Mouse (Mus musculus) embryonic facial prominence, embryonic 11.5 days (tissue): ENCODE measurements at regions not wholly inside any gene's neighbourhood (a gene's known extent, or its start where the extent isn't known, plus 50 kb on each side); places are given as distances from the start of the nearest gene placed in this dataset.

Experiments used
- ATAC-seq: fragments of 200-750 bp; cut with Nextera tagmentation; replicated peaks from 2 replicates; pipeline ENCODE4 v1.8.0; 2017; ENCODE audit warnings: low read depth; ENCODE audit not compliant: insufficient number of reproducible peaks, low FRiP score, low TSS enrichment
- DNase-seq: peaks from one replicate; pipeline ENCODE4 v3.0.0-alpha.2; 2015; ENCODE audit warnings: low spot score
- H3K27ac ChIP-seq: fragments of 300-500 bp; sonication (generic); replicated peaks from 2 replicates; pipeline ENCODE4 v1.5.1; 2014; ENCODE audit warnings: mild to moderate bottlenecking, low read depth, low read length, control low read depth
- H3K27me3 ChIP-seq: fragments of 300-500 bp; sonication (generic); 2 replicates; pipeline ENCODE4 v1.6.1; 2014; ENCODE audit warnings: mild to moderate bottlenecking, low read length, moderate library complexity, mixed read lengths; ENCODE audit not compliant: control insufficient read depth, insufficient read depth
- H3K36me3 ChIP-seq: fragments of 300-500 bp; sonication (generic); replicated peaks from 2 replicates; pipeline ENCODE4 v1.6.1; 2014; ENCODE audit warnings: low read depth, mild to moderate bottlenecking, low read length, moderate library complexity, mixed read lengths; ENCODE audit not compliant: control insufficient read depth, insufficient read depth
- H3K4me1 ChIP-seq: fragments of 300-500 bp; sonication (generic); 2 replicates; pipeline ENCODE4 v1.6.1; 2014; ENCODE audit warnings: low read length, mixed read lengths; ENCODE audit not compliant: control insufficient read depth, insufficient read depth
- H3K4me2 ChIP-seq: fragments of 300-500 bp; sonication (generic); 2 replicates; pipeline ENCODE4 v1.6.1; 2014; ENCODE audit warnings: low read depth, mild to moderate bottlenecking, control low read depth, low read length, moderate library complexity
- H3K4me3 ChIP-seq: fragments of 300-500 bp; sonication (generic); 2 replicates; pipeline ENCODE4 v1.5.1; 2014; ENCODE audit warnings: low read depth, low read length, control low read depth
- H3K9ac ChIP-seq: fragments of 300-500 bp; sonication (generic); replicated peaks from 2 replicates; pipeline ENCODE4 v1.6.1; 2014; ENCODE audit warnings: mild to moderate bottlenecking, control low read depth, low read length
- H3K9me3 ChIP-seq: fragments of 300-500 bp; sonication (generic); replicated peaks from 2 replicates; pipeline ENCODE4 v1.6.1; 2016; ENCODE audit warnings: mild to moderate bottlenecking, low read length, inconsistent platforms, mixed read lengths; ENCODE audit not compliant: control insufficient read depth
- WGBS: fragments of 180-500 bp; shearing (Covaris S2); extraction: QIAGEN DNeasy Blood & Tissue Kit; methylation state at CpG from one replicate; pipeline ENCODE4 v1.1.7; 2014; 5-methylcytosine and 5-hydroxymethylcytosine counted together

- 87% methylated on average over 5 of the region's 5 CpGs for WGBS
- no peak overlapping the region for H3K4me2 ChIP-seq
- H3K27ac ChIP-seq, result no peak overlapping the region
- H3K36me3 ChIP-seq, result no peaks in the 10 kb centered on the region
- no peak overlapping the region for H3K4me3 ChIP-seq
- no peaks in the 10 kb centered on the region for H3K4me1 ChIP-seq
- DNase-seq (no peak), ATAC-seq (no peak)
- no peak overlapping the region for H3K9ac ChIP-seq
- H3K9me3 ChIP-seq, result no peaks in the 10 kb centered on the region
- H3K27me3 ChIP-seq, result no peaks in the 10 kb centered on the region
These were observed 299.4 kb upstream of the Gadl1 start for GRCm38 (mm10) chr9:115609904-115610303.

- Histone ChIP-seq H3K4me1 (no peaks in the 10 kb centered on the region), H3K4me3 (no peak overlapping the region), H3K4me2 (no peak overlapping the region), H3K9me3 (no peaks in the 10 kb centered on the region), H3K36me3 (no peaks in the 10 kb centered on the region), H3K27ac (no peak overlapping the region), H3K27me3 (no peaks in the 10 kb centered on the region), H3K9ac (no peak overlapping the region)
- ATAC-seq (no peak), DNase-seq (no peak)
- 87% methylated on average over 5 of the region's 5 CpGs for WGBS
These were observed 297.5 kb upstream of the Gadl1 start for GRCm38 (mm10) chr9:115611713-115612112.

- no peak overlapping the region for H3K27ac ChIP-seq
- H3K9ac ChIP-seq, result no peak overlapping the region
- ATAC-seq (no peak), DNase-seq (no peak)
- no peaks in the 10 kb centered on the region for H3K4me1 ChIP-seq
- no peaks in the 10 kb centered on the region for H3K27me3 ChIP-seq
- H3K9me3 ChIP-seq, result no peaks in the 10 kb centered on the region
- H3K36me3 ChIP-seq, result no peaks in the 10 kb centered on the region
- 84% methylated on average over 6 of the region's 6 CpGs for WGBS
- H3K4me3 ChIP-seq, result no peak overlapping the region
- H3K4me2 ChIP-seq, result no peak overlapping the region
These were observed 296.3 kb upstream of the Gadl1 start for GRCm38 (mm10) chr9:115612908-115613307.

- H3K27ac ChIP-seq, result no peak overlapping the region
- no peaks in the 10 kb centered on the region for H3K36me3 ChIP-seq
- no peaks in the 10 kb centered on the region for H3K27me3 ChIP-seq
- no peak for DNase-seq
- no peak overlapping the region for H3K4me3 ChIP-seq
- H3K4me2 ChIP-seq, result no peak overlapping the region
- H3K9ac ChIP-seq, result no peak overlapping the region
- 73% methylated on average over 2 of the region's 2 CpGs for WGBS
- H3K9me3 ChIP-seq, result no peaks in the 10 kb centered on the region
- no peaks in the 10 kb centered on the region for H3K4me1 ChIP-seq
- ATAC-seq, result no peak
These were observed 295.2 kb upstream of the Gadl1 start for GRCm38 (mm10) chr9:115614007-115614406.

GRCm38 (mm10) chr9:115617909-115618308 is 291.3 kb upstream of the Gadl1 start:
- Histone ChIP-seq H3K4me2 (no peak overlapping the region), H3K9me3 (no peaks in the 10 kb centered on the region), H3K36me3 (no peaks in the 10 kb centered on the region), H3K27ac (no peak overlapping the region), H3K4me1 (no peaks in the 10 kb centered on the region), H3K27me3 (no peaks in the 10 kb centered on the region), H3K4me3 (no peak overlapping the region), H3K9ac (no peak overlapping the region)
- ATAC-seq (no peak), DNase-seq (no peak)
- WGBS, result 82% methylated on average over 6 of the region's 6 CpGs

GRCm38 (mm10) chr9:115623948-115624347 is 285.3 kb upstream of the Gadl1 start:
- H3K27ac ChIP-seq, result no peak overlapping the region
- DNase-seq, result peak; percentile 54
- no peaks in the 10 kb centered on the region for H3K27me3 ChIP-seq
- H3K4me2 ChIP-seq, result no peak overlapping the region
- H3K36me3 ChIP-seq, result no peaks in the 10 kb centered on the region
- H3K4me3 ChIP-seq, result no peak overlapping the region
- H3K9ac ChIP-seq, result no peak overlapping the region
- H3K4me1 ChIP-seq, result no peaks in the 10 kb centered on the region
- H3K9me3 ChIP-seq, result no peaks in the 10 kb centered on the region
- ATAC-seq, result no peak
- 29% methylated on average over 5 of the region's 5 CpGs for WGBS

- Histone ChIP-seq H3K4me2 (no peak overlapping the region), H3K27ac (no peak overlapping the region), H3K9ac (no peak overlapping the region), H3K36me3 (no peaks in the 10 kb centered on the region), H3K27me3 (no peaks in the 10 kb centered on the region), H3K4me3 (no peak overlapping the region), H3K9me3 (no peaks in the 10 kb centered on the region), H3K4me1 (no peaks in the 10 kb centered on the region)
- ATAC-seq, result no peak
- 85% methylated on average over 15 of the region's 15 CpGs for WGBS
- DNase-seq, result no peak
These were observed 284.3 kb upstream of the Gadl1 start for GRCm38 (mm10) chr9:115624721-115625496.

- Histone ChIP-seq H3K4me3 (no peak overlapping the region), H3K9ac (no peak overlapping the region), H3K4me2 (no peak overlapping the region), H3K36me3 (no peaks in the 10 kb centered on the region), H3K27ac (no peak overlapping the region), H3K9me3 (no peaks in the 10 kb centered on the region), H3K4me1 (no peaks in the 10 kb centered on the region), H3K27me3 (no peaks in the 10 kb centered on the region)
- no peak for DNase-seq
- ATAC-seq, result no peak
- 88% methylated on average over 3 of the region's 3 CpGs for WGBS
These were observed 281.7 kb upstream of the Gadl1 start for GRCm38 (mm10) chr9:115627551-115627950.
